Mouse (Mus musculus): ENCODE results near the gene Tmub1.
"Not testable (repeated sequence)": the region's sequence is repeated elsewhere in the genome, so short reads cannot be mapped to it uniquely, and the experiment has no call there.

Tmub1 gene

GRCm38 (mm10) chr5:24424004-24424781, 23.5 kb downstream of the Tmub1 start:
- DNase-seq (ENCODE audit: low read depth, low spot score): no peak

DNA sequence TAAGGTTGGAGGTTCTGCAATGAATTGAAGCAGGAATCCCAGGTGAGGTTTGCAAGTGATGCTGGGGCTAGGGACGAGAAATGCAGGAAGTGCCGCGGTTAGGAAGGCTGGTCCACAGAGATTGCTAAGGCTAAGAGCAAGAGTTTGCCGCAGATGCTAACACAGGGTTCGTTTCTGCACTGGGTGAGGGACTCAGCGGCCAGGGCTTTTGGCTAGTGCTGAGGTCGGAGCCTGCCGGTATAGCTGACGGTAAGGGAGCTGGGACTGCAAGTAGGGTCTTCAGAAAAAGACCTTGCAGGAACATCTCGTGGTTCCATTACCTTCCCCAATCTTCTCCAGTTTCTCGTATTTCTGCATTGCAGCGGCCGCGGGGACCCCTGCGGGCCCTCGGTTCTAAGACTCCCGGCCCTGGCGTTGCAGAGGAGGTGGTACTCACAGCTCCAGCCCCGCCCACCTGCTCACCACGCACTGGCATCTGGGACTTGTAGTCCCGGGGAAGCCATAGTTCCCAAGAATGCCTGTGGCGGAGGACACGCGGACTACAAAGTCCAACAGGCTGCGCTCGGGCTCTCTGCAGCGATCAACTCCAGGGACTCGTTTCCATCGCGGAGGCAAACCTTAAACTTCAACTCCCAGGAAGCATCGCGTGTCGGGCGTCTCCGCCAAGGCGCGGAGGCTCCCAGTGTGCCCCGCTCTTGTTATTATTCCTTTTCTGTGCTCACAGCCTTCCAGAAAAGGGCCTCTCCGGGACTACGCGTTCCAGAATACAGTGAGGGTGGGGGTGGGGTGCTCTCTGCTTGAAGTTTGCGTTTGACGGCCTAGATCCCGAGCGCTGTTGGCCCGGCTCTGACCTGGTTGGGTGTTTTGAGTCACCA, 24.3 kb downstream of the Tmub1 start, which contains the start of the genes Cdk5 and Slc4a2:
Gene Cdk5, minus strand, starts transcription at position 402 of the 875 bp plus-strand sequence.
Gene Slc4a2, plus strand, starts transcription at position 709 of the 875 bp plus-strand sequence.
- peak; percentile 99 for DNase-seq (ENCODE audit: low read depth, low spot score)

- no peak for DNase-seq (ENCODE audit: low read depth, low spot score)
Measured at GRCm38 (mm10) chr5:24420381-24420780, 27.3 kb downstream of the Tmub1 start.

GRCm38 (mm10) chr5:24417587-24417986, 30.1 kb downstream of the Tmub1 start:
- no peak for DNase-seq (ENCODE audit: low read depth, low spot score)

GRCm38 (mm10) chr5:24416222-24416736, 31.4 kb downstream of the Tmub1 start:
- DNase-seq (ENCODE audit: low read depth, low spot score): no peak

DNA sequence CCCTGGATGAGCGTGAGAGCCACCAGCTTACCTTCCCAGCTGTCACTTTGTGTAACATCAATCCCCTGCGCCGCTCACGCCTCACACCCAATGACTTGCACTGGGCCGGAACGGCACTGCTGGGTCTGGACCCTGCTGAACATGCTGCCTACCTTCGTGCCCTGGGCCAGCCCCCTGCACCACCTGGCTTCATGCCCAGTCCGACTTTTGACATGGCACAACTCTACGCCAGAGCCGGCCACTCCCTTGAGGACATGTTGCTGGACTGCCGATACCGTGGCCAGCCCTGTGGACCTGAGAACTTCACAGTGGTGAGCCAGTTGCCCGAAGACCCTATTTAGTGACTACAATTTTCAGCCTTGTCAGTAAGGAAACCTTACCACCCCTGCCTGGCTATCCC, 33.7 kb downstream of the Tmub1 start:
- DNase-seq (ENCODE audit: low read depth, low spot score): no peak

DNA sequence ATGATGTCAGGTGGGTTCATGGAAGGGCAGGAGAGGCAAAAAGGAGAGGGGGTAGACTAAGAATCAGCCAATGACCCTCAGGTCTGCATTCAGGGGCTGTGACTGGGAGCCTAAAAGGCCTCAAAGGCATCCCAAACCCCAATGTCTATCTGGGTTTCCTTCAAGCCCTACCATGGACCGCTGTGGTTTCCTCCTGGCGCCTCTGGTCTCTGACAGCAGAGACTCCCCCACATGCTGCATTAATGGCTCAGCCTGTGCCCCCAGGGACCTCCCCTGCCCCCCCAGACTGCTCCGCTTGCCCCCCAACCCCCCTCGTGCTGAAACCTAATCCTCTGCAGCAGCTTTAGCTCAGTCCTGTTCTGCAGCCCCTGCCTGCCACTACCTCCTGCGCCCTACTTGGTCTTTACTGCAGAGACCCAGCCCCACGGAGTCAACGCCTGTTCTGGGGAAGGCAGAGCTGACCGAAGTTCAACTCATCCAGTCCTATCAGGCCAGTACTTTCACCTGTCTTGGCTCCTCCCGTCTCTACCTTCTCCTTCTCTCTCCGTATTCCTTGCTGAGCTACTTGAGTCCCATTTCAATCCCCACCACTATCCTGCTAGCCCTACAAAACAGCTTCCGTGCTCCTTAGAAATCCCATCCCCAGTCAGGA, 34.5 kb downstream of the Tmub1 start, which contains the start of gene Asic3:
Gene Asic3, plus strand, starts transcription at position 351 of the 652 bp plus-strand sequence.
- no peak for DNase-seq (ENCODE audit: low read depth, low spot score)

GRCm38 (mm10) chr5:24412063-24412462, 35.6 kb downstream of the Tmub1 start:
- DNase-seq (ENCODE audit: low read depth, low spot score): no peak

GRCm38 (mm10) chr5:24409466-24409865, 38.2 kb downstream of the Tmub1 start:
- no peak for DNase-seq (ENCODE audit: low read depth, low spot score)

DNA sequence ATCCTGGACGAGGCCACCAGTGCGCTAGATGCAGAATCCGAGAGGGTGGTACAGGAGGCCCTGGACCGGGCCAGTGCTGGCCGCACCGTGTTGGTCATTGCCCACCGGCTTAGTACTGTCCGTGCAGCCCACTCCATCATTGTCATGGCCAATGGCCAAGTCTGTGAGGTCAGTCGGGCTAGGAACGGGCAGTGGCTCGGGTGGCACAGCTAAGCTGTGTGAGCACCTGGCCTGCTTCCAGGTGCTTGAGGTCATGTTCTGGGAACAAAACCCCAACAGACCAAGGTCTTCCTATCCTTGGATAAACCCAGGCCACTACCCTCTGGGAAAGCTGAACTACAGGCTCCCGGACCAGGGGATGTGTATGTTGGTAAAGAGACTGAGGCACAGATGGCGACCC, 39.0 kb downstream of the Tmub1 start:
- no peak for DNase-seq (ENCODE audit: low read depth, low spot score)

DNA sequence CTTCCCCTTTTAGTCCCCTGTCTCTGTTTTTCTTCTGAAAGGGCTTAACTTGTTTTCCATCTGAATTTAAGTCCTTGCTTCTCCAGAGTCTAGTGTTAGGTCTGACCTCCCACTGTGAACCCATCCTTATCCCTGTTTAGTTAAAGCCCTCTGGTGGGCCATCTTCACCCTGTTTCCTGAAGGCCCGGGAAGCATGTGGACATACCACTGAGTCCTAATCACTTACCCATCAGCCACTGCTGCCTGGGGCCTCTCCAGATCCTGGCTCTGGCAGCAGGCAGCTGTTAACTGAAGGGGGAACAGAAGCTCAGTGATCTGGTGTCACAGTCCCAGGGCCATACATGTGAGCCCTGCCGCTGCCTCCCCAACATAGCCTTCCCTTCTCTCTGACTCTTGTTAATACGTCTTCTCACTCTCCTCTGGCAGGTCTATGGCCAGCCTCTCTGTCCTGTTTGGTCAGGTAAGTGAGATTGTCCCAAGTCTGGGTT, 42.2 kb downstream of the Tmub1 start:
- DNase-seq (ENCODE audit: low read depth, low spot score): no peak

DNA sequence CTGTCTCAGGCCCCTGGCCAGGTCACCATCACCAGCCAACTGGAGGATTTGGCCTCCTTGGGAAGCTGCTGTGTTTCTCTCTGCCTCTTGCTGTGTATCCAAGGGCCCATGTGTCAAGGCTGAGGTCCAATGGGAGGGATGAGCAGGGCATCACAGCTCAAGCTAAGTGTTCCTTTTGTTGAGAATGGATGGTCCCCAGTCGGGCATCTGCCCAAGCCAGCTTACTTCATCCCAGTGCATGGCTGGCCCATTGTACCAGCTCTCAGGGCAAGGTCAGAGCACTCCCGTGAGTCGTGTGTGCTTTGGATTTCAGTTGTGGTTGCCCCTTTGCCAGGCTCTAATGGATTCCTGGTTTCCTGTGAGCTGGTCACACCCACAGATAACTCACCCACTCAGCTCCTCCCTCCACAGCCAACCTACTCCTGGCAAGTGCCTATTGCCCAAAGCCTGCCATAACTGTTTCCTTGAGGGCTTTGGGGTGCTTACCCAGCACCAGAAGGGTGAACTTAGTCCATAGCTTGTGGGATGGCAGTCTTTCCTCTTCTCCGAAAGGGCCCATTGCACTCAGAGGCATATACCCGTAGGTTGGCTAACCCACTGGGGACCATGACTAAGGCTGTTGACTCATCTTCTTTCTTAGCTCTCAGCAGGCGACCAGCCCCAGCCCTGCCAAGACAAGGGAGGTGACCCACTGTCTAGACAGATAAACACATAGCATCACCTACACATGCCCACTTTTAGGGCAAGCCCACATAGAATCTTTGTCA, 42.9 kb downstream of the Tmub1 start:
- no peak for DNase-seq (ENCODE audit: low read depth, low spot score)

GRCm38 (mm10) chr5:24401969-24402368, 45.7 kb downstream of the Tmub1 start:
- no peak for DNase-seq (ENCODE audit: low read depth, low spot score)

DNA sequence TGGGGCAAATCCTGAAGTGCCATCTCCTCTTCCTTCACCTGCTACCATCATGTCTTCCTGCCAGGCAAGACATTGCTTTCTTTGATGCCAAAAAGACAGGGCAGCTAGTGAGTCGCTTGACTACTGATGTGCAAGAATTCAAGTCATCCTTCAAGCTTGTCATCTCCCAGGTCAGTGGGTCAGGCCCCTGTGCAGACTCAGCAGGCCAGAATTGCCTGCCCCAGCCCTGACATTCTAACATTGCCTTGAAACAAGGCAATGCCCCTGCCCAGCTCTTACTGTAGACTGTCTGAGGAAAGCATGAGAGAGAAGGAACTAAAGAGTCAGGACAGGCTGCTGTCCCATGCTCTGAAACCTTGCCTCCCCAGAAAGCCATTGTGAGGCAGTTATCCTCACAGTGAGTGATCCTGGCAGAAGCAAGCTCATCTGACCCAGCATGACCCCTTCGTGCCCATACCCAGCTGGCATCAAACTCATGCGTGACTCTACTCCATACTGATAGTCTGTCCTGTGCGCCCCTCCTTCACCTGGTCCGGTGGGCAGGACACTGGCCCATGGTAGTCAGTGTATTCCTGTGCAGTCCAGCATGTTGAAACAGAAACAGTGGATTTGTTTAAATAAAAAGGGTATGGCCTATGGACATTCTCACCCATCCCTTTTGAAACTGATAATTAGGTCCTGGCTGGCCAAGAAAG, 46.6 kb downstream of the Tmub1 start:
- no peak for DNase-seq (ENCODE audit: low read depth, low spot score)

DNA sequence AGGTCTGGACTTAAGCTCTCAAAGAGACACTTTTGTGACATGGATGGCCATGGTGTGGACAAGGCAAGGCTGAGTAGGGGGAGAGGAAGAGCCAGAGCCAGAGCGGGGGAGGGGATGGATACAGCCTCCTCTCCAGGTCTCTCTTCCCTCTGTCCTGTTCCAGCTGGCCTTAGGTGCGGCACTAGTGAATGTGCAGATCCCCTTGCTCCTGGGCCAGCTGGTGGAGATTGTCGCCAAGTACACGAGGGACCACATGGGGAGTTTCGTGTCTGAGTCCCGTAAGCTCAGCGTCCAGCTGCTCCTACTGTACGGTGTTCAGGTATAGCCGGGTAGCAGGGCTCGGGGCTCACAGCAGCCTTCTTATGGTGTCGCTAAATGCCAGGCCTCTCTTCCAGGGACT, 47.3 kb downstream of the Tmub1 start:
- no peak for DNase-seq (ENCODE audit: low read depth, low spot score)

GRCm38 (mm10) chr5:24399686-24400085, 48.0 kb downstream of the Tmub1 start:
- DNase-seq (ENCODE audit: low read depth, low spot score): no peak

GRCm38 (mm10) chr5:24396254-24396653, 51.4 kb downstream of the Tmub1 start:
- DNase-seq (ENCODE audit: low read depth, low spot score): not testable (repeated sequence)
